Mouse (Mus musculus) CH12F3 (cell line): ENCODE measurements around the gene Trmt6.

Experiments
- in situ Hi-C: fragments of 300-500 bp; cut with MboI; formaldehyde crosslinking; loops from 2 replicates; pipeline ENCODE4 v1.14.3; 2020; ENCODE audit warnings: low sequenced_read_pairs

Trmt6 gene

GRCm38 (mm10) chr2:132815608-132816314 is at the start of gene Trmt6, which contains the start of gene Mcm8:
Trmt6 (minus strand) TSS chr2:132816055.
Mcm8 (plus strand) TSS chr2:132816141.
- in situ Hi-C loops, result no loop called here

DNA sequence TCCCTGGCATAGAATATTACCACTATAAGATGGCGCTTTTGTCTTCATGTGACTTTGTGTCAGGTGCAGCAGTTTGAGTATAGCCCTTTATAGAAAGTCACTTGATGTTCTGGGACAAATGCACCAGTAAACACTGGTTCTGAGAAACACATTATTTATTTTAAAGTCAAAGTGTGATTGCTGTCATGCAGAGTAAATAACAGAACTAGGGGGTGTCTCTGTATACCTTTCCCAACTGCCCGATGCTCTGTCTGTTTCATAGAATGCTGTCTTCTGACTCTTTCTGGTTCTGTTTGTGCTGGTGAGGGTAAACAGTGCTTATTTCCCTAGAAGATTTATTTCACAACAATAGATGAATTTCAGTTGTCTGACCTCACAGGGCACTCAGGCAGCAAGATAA is 47.5 kb upstream of the Trmt6 start:
- in situ Hi-C loops, result no loop called here

GRCm38 (mm10) chr2:132861456-132861855 is 45.6 kb upstream of the Trmt6 start:
- in situ Hi-C loops, result no loop called here

- in situ Hi-C loops, result no loop called here
Measured at GRCm38 (mm10) chr2:132860435-132860834, 44.6 kb upstream of the Trmt6 start.

- in situ Hi-C loops, result no loop called here
Measured at GRCm38 (mm10) chr2:132856333-132856732, 40.5 kb upstream of the Trmt6 start.

DNA sequence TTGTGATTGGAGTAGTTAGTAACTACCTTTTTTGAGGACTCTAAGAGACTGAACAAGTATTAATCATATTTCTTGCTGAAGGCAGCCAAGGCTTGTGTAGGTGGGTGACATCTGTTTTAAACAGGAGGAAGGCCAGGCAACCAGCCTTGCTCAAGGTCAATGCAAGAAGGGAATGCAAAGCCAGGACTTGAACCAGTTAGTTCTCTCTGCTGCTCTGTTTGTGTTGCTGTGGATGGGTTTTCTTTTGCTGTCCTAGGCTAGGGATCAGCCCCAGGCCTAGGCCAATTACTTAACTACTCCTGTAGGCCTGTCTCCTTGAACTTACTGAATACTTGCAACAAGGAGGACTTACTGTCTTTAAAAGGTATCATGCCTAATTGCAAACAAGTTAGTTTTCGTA is 37.2 kb upstream of the Trmt6 start:
- in situ Hi-C loops, result no loop called here

GRCm38 (mm10) chr2:132849141-132849540 is 33.3 kb upstream of the Trmt6 start:
- in situ Hi-C loops, result no loop called here

DNA sequence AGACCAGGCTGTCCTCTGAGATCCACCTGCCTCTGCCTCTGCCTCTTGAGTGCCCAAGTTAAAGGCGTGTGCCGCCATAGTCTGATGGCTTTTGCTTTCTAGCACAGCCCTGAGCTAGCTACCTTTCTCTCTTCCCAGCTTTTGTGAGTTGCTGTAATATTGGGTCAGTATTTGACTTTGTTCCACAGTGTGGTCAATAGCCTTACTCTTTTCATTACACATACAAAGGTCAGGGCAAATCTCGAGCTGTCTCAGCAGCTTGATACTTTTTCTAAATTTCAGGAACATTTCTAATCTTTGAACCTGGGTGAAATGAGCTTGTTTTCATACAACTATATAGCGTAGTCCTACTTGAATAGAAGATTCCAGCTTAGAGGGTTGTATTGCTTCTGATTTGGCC is 32.5 kb upstream of the Trmt6 start:
- in situ Hi-C loops, result no loop called here

DNA sequence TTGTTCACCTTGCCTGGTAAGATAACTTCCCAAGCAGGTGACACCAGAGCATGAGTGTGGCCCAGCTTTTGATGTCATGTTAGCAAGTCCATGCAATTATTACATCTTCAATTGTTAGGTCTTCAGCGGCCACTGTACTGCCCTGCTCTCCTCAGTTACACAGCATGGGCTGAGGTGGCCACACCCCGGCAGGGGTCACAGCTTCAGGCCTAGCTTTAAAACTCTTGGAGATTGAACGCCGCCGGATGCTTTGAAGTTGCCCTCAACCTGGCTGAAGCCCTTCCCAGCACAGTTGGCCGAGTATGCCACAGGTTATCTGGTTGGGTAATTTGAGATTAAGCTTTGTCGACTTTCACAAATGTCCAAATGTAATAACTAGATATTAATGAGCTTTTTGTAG is 31.7 kb upstream of the Trmt6 start:
- in situ Hi-C loops, result no loop called here

- in situ Hi-C loops, result no loop called here
Measured at GRCm38 (mm10) chr2:132846407-132847358, 30.8 kb upstream of the Trmt6 start, which contains the start of gene Crls1. Crls1 (plus strand) TSS chr2:132846666.

- in situ Hi-C loops, result no loop called here
Measured at GRCm38 (mm10) chr2:132841071-132841470, 25.2 kb upstream of the Trmt6 start.

DNA sequence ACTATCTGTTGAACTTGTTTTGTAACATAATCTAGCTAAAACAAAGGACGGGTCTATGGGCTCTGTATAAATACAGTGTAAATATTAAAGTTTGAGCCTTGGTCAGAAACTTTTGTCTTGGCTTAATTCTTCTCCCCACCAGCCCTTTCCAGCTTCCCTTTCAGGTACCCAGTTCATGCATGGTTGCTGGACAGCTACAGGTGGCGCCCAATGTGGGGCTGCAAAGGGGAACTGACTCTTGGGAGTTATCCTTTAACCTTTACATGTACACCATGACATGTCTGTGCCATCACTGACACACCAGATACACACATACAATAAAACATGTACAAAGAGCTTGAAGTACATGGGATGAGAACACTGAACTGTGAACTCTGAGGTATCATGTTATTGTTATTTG is 12.9 kb downstream of the Trmt6 start:
- in situ Hi-C loops, result no loop called here

GRCm38 (mm10) chr2:132794204-132794586 is 21.7 kb downstream of the Trmt6 start:
- in situ Hi-C loops, result no loop called here

GRCm38 (mm10) chr2:132793441-132794203 is 22.2 kb downstream of the Trmt6 start:
- in situ Hi-C loops, result no loop called here

DNA sequence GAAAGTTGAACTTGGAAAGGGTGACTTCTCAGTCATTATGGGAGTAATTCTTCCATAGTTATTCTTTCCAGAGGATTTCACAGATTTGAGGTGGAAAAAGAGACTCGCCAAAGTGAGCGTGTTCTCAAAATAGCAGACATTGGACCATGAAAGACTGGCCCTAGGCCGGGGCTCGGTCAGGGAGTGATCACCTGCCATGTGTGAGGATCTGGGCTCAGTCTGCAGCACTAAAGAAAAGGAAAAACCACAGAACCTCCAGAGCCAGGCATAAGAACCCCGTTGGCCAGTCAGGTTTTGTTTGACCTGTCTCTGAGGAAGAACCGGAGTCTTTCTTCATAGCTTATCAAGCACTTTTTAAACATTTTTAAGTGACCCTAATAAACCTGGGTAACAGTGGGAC is 31.8 kb downstream of the Trmt6 start:
- in situ Hi-C loops, result no loop called here

- in situ Hi-C loops, result no loop called here
Measured at GRCm38 (mm10) chr2:132781439-132782068, 34.3 kb downstream of the Trmt6 start.

- in situ Hi-C loops, result no loop called here
Measured at GRCm38 (mm10) chr2:132780978-132781377, 34.9 kb downstream of the Trmt6 start, which contains the start of gene Chgb. Chgb (plus strand) TSS chr2:132781278.

DNA sequence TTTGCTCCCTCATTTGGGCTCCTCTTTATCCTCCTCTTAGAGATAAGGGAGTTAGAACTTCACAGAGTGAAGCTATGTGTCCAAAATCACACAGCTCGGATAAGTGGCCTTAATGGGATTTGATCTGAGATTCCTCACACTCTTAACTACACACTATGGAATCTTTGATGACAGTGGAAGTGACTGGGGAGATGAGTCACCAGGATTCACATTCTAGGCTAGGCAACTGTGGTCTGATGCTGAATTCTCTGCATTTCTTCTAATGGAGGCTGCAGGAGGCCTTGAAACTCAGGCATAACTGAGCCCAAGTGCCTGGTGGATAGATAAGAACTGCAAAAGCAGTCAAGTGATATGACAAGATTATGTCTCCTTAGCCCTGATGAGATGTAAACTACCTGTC is 45.0 kb downstream of the Trmt6 start:
- in situ Hi-C loops, result no loop called here

GRCm38 (mm10) chr2:132757911-132758310 is 57.9 kb downstream of the Trmt6 start:
- in situ Hi-C loops, result no loop called here
